Mouse (Mus musculus): ENCODE data around the gene Tnfaip2. TPM values are rescaled to one million over a fixed set of nuclear protein-coding genes. Genes with fewer than 3 reads are reported as not detected.

The Tnfaip2 gene
- 3.3 and 3.6 TPM in 2 replicates for polyA plus RNA-seq (2012; ENCODE audit: insufficient read depth, insufficient read length, missing spikeins)

GRCm38 (mm10) chr12:111442309-111443010, at the start of gene Tnfaip2:
Gene Tnfaip2, plus strand, starts transcription at chr12:111442469.
- Histone ChIP-seq H3K27ac (replicated peaks; ENCODE audit: low read depth, low read length) (peak within 1 kb of the TSS; percentile 15; the same call in 1 of the 2 replicates), H3K4me3 (ENCODE audit: insufficient read depth, low read depth, low read length) (peak within 1 kb of the TSS; percentile 59), H3K4me1 (ENCODE audit: control insufficient read depth, insufficient read depth, insufficient read length, low read length) (peaks cover 5% of the 10 kb centered on the region; the same call in 1 of the 2 replicates)

GRCm38 (mm10) chr12:111394008-111394407, 48.3 kb upstream of the Tnfaip2 start:
- H3K4me1 ChIP-seq (ENCODE audit: control insufficient read depth, insufficient read depth, insufficient read length, low read length), result no peaks in the 10 kb centered on the region
- H3K27ac ChIP-seq (replicated peaks; ENCODE audit: low read depth, low read length), result no peak overlapping the region
- H3K4me3 ChIP-seq (ENCODE audit: insufficient read depth, low read depth, low read length), result no peak overlapping the region

GRCm38 (mm10) chr12:111396997-111397396, 45.3 kb upstream of the Tnfaip2 start:
- Histone ChIP-seq H3K27ac (replicated peaks; ENCODE audit: low read depth, low read length) (no peak overlapping the region), H3K4me3 (ENCODE audit: insufficient read depth, low read depth, low read length) (no peak overlapping the region), H3K4me1 (ENCODE audit: control insufficient read depth, insufficient read depth, insufficient read length, low read length) (no peaks in the 10 kb centered on the region)

GRCm38 (mm10) chr12:111401454-111402184, 40.6 kb upstream of the Tnfaip2 start:
- H3K27ac ChIP-seq (replicated peaks; ENCODE audit: low read depth, low read length), result no peak overlapping the region
- no peak overlapping the region for H3K4me3 ChIP-seq (ENCODE audit: insufficient read depth, low read depth, low read length)

GRCm38 (mm10) chr12:111404880-111405279, 37.4 kb upstream of the Tnfaip2 start:
- Histone ChIP-seq H3K4me3 (ENCODE audit: insufficient read depth, low read depth, low read length) (no peak overlapping the region), H3K27ac (replicated peaks; ENCODE audit: low read depth, low read length) (no peak overlapping the region), H3K4me1 (ENCODE audit: control insufficient read depth, insufficient read depth, insufficient read length, low read length) (no peaks in the 10 kb centered on the region)

More at GRCm38 (mm10) chr12:111401454-111402184, 40.6 kb upstream of the Tnfaip2 start:
- H3K4me1 ChIP-seq (ENCODE audit: control insufficient read depth, insufficient read depth, insufficient read length, low read length), result no peaks in the 10 kb centered on the region

- Histone ChIP-seq H3K4me1 (ENCODE audit: control insufficient read depth, insufficient read depth, insufficient read length, low read length) (no peaks in the 10 kb centered on the region), H3K27ac (replicated peaks; ENCODE audit: low read depth, low read length) (no peak within 1 kb of the TSS), H3K4me3 (ENCODE audit: insufficient read depth, low read depth, low read length) (no peak within 1 kb of the TSS)
Measured at GRCm38 (mm10) chr12:111406622-111407021, 35.6 kb upstream of the Tnfaip2 start, which contains the start of gene Lbhd2. Gene Lbhd2, plus strand, starts transcription at chr12:111406809.

GRCm38 (mm10) chr12:111409583-111409982, 32.7 kb upstream of the Tnfaip2 start:
- no peak overlapping the region for H3K4me3 ChIP-seq (ENCODE audit: insufficient read depth, low read depth, low read length)
- no peaks in the 10 kb centered on the region for H3K4me1 ChIP-seq (ENCODE audit: control insufficient read depth, insufficient read depth, insufficient read length, low read length)
- H3K27ac ChIP-seq (replicated peaks; ENCODE audit: low read depth, low read length), result no peak overlapping the region

GRCm38 (mm10) chr12:111411631-111412355, 30.5 kb upstream of the Tnfaip2 start:
- H3K27ac ChIP-seq (replicated peaks; ENCODE audit: low read depth, low read length), result no peak overlapping the region

GRCm38 (mm10) chr12:111412581-111413284, 29.5 kb upstream of the Tnfaip2 start:
- Histone ChIP-seq H3K4me3 (ENCODE audit: insufficient read depth, low read depth, low read length) (peak overlapping the region; percentile 48), H3K4me1 (ENCODE audit: control insufficient read depth, insufficient read depth, insufficient read length, low read length) (no peaks in the 10 kb centered on the region), H3K27ac (replicated peaks; ENCODE audit: low read depth, low read length) (peak overlapping the region; percentile 25; the same call in 1 of the 2 replicates)

More at GRCm38 (mm10) chr12:111411631-111412355, 30.5 kb upstream of the Tnfaip2 start:
- Histone ChIP-seq H3K4me3 (ENCODE audit: insufficient read depth, low read depth, low read length) (no peak overlapping the region), H3K4me1 (ENCODE audit: control insufficient read depth, insufficient read depth, insufficient read length, low read length) (no peaks in the 10 kb centered on the region)

GRCm38 (mm10) chr12:111413300-111413699, 29.0 kb upstream of the Tnfaip2 start:
- Histone ChIP-seq H3K4me1 (ENCODE audit: control insufficient read depth, insufficient read depth, insufficient read length, low read length) (no peaks in the 10 kb centered on the region), H3K4me3 (ENCODE audit: insufficient read depth, low read depth, low read length) (peak overlapping the region; percentile 48), H3K27ac (replicated peaks; ENCODE audit: low read depth, low read length) (peak overlapping the region; percentile 25; the same call in 1 of the 2 replicates)

- no peaks in the 10 kb centered on the region for H3K4me1 ChIP-seq (ENCODE audit: control insufficient read depth, insufficient read depth, insufficient read length, low read length)
Measured at GRCm38 (mm10) chr12:111416921-111417779, 25.1 kb upstream of the Tnfaip2 start, which contains the start of gene Exoc3l4. Gene Exoc3l4, plus strand, starts transcription at chr12:111417017.

GRCm38 (mm10) chr12:111419918-111420317, 22.4 kb upstream of the Tnfaip2 start:
- H3K4me3 ChIP-seq (ENCODE audit: insufficient read depth, low read depth, low read length), result no peak overlapping the region
- H3K4me1 ChIP-seq (ENCODE audit: control insufficient read depth, insufficient read depth, insufficient read length, low read length), result no peaks in the 10 kb centered on the region
- no peak overlapping the region for H3K27ac ChIP-seq (replicated peaks; ENCODE audit: low read depth, low read length)

More at GRCm38 (mm10) chr12:111416921-111417779, 25.1 kb upstream of the Tnfaip2 start, which contains the start of gene Exoc3l4:
- Histone ChIP-seq H3K4me3 (ENCODE audit: insufficient read depth, low read depth, low read length) (peak within 1 kb of the TSS; percentile 44), H3K27ac (replicated peaks; ENCODE audit: low read depth, low read length) (no peak within 1 kb of the TSS)

- H3K4me1 ChIP-seq (ENCODE audit: control insufficient read depth, insufficient read depth, insufficient read length, low read length), result no peaks in the 10 kb centered on the region
- H3K4me3 ChIP-seq (ENCODE audit: insufficient read depth, low read depth, low read length), result no peak overlapping the region
- no peak overlapping the region for H3K27ac ChIP-seq (replicated peaks; ENCODE audit: low read depth, low read length)
Measured at GRCm38 (mm10) chr12:111420946-111421709, 21.1 kb upstream of the Tnfaip2 start.
